In the genomic region with DNA sequence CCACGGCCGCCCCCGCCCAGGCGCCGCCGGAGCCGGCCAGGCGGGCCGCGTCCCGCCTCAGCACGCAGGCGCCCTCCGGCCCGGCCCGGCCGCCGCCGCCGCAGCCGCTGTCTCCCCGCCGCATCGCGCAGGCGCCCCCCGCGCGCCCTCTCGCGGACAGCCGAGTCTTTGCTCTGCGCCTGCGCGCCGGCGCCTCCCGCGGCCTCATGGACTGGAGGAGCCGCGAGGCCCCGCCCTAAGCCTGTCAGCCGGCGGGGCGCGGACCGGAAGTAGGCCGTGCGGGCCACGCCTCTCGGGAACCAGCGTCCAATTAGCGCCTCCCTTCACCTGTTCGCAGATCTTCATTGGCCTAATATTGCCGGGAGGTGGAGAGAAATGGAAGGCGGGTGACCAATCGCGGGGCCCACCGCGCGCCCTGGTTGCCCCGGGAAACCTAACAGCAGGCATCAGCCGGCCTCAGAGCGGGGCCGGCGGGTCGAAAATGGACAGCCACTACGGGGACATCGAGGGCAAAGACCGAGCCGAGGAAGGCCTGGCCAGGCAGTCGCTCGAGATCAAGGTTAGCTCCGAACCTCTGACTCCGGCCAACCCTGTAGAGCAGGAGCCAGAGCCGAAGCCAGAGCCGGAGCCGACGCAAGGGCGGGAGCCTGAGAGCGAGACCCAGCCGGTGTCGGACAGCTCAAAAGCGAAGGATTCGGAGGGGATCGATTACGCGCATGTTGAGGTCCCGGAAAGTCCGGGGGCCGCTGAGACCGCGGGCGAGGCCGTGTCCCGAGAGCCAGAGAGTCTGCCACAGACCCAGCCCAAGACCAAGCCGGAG, we compare ENCODE assay signal across 8 mouse cellular contexts. TPM values are rescaled to one million over a fixed set of nuclear protein-coding genes. Genes with fewer than 3 reads are reported as not detected.
DNase-seq lines count a peak whose midpoint lies in the region; ATAC-seq and TF ChIP-seq lines count a peak whose summit lies in the region.

Tada2b (minus strand) TSS at position 115 of the 820 bp plus-strand sequence.
Ccdc96 (plus strand) TSS at position 418 of the 820 bp plus-strand sequence.

- ATAC-seq in embryonic facial prominence, embryonic 13.5 days (ENCODE audit: insufficient number of reproducible peaks, insufficient read depth, low FRiP score, low TSS enrichment, low read depth), result peak; percentile 96
- peak; percentile 98 for ATAC-seq in limb, embryonic 12.5 days (ENCODE audit: insufficient number of reproducible peaks, insufficient read depth, low FRiP score, low TSS enrichment, low read depth)
- ATAC-seq in midbrain, embryonic 15.5 days (replicated peaks), result peak; percentile 99

- no peaks in the 10 kb centered on the region for H3K9me3 ChIP-seq in embryonic facial prominence, embryonic 13.5 days
- no peaks in the 10 kb centered on the region for H3K9me3 ChIP-seq in limb, embryonic 12.5 days
- H3K9me3 ChIP-seq in midbrain, embryonic 15.5 days, result no peaks in the 10 kb centered on the region

- no peaks in the 10 kb centered on the region for H3K36me3 ChIP-seq in embryonic facial prominence, embryonic 13.5 days
- H3K36me3 ChIP-seq in kidney, adult 2 months (ENCODE audit: control insufficient read depth, insufficient read depth, low read length), result no peaks in the 10 kb centered on the region
- H3K36me3 ChIP-seq in limb, embryonic 12.5 days, result no peaks in the 10 kb centered on the region; the same call in 1 of the 2 replicates
- no peaks in the 10 kb centered on the region for H3K36me3 ChIP-seq in midbrain, embryonic 15.5 days (replicated peaks)
- no peaks in the 10 kb centered on the region for H3K36me3 ChIP-seq in spleen, adult 2 months (ENCODE audit: control insufficient read depth, insufficient read depth, low read length)

- peak within 1 kb of the TSS; percentile 90 for H3K9ac ChIP-seq in embryonic facial prominence, embryonic 13.5 days
- H3K9ac ChIP-seq in limb, embryonic 12.5 days (replicated peaks), result peak within 1 kb of the TSS; percentile 86
- peak within 1 kb of the TSS; percentile 94 for H3K9ac ChIP-seq in midbrain, embryonic 15.5 days

- DNase-seq in 3134 (ENCODE audit: extremely low read depth, insufficient read length, low spot score), result peak; percentile 99
- DNase-seq in adrenal gland, postnatal 36 days, result peak; percentile 98 to 99
- DNase-seq in heart, adult 18-20 months, result peak; percentile 94 to 99
- peak; percentile 99 for DNase-seq in kidney, adult 2 months
- peak; percentile 97 for DNase-seq in spleen, adult 2 months (ENCODE audit: low read depth in 1 of 2, low spot score in 2 of 2)

- TF ChIP-seq CTCF in kidney, adult 2 months (conservative IDR thresholded peaks at IDR 0.05; ENCODE audit: insufficient read depth, insufficient read length, low read depth, low read length), result peak; percentile 38; the same call in 1 of the 2 replicates
- peak; percentile 44; the same call in 1 of the 2 replicates for TF ChIP-seq CTCF in spleen, adult 2 months (IDR thresholded peaks at IDR 0.05; ENCODE audit: extremely low read depth, insufficient read depth, insufficient read length, insufficient replicate concordance)

- H3K27me3 ChIP-seq in embryonic facial prominence, embryonic 13.5 days, result peaks cover 19% of the 10 kb centered on the region
- H3K27me3 ChIP-seq in kidney, adult 2 months (replicated peaks; ENCODE audit: control insufficient read depth, insufficient read depth, low read length), result no peaks in the 10 kb centered on the region
- peaks cover 23% of the 10 kb centered on the region for H3K27me3 ChIP-seq in limb, embryonic 12.5 days
- no peaks in the 10 kb centered on the region for H3K27me3 ChIP-seq in midbrain, embryonic 15.5 days (replicated peaks)
- no peaks in the 10 kb centered on the region for H3K27me3 ChIP-seq in spleen, adult 2 months (ENCODE audit: control insufficient read depth, insufficient read depth, low read length)

- peak within 1 kb of the TSS; percentile 79 for H3K4me3 ChIP-seq in embryonic facial prominence, embryonic 13.5 days
- H3K4me3 ChIP-seq in kidney, adult 2 months (ENCODE audit: insufficient read depth, low read depth, low read length), result peak within 1 kb of the TSS; percentile 93
- peak within 1 kb of the TSS; percentile 89 for H3K4me3 ChIP-seq in limb, embryonic 12.5 days (replicated peaks)
- peak within 1 kb of the TSS; percentile 95 for H3K4me3 ChIP-seq in midbrain, embryonic 15.5 days
- H3K4me3 ChIP-seq in spleen, adult 2 months (ENCODE audit: extremely low read depth, insufficient read depth, insufficient read length), result peak within 1 kb of the TSS; percentile 76

- under 1% methylated on average over 97 of the region's 97 CpGs for WGBS in embryonic facial prominence, embryonic 13.5 days
- 8% methylated on average over 96 of the region's 97 CpGs for WGBS in kidney, adult 2 months
- WGBS in limb, embryonic 12.5 days, result under 1% methylated on average over 95 of the region's 97 CpGs
- WGBS in midbrain, embryonic 15.5 days, result under 1% methylated on average over 89 of the region's 97 CpGs
- 6% methylated on average over 97 of the region's 97 CpGs for WGBS in spleen, adult 2 months

- peaks cover 30% of the 10 kb centered on the region for H3K4me1 ChIP-seq in embryonic facial prominence, embryonic 13.5 days
- peaks cover 30% of the 10 kb centered on the region for H3K4me1 ChIP-seq in kidney, adult 2 months (ENCODE audit: control insufficient read depth, insufficient read depth, low read length)
- H3K4me1 ChIP-seq in limb, embryonic 12.5 days (replicated peaks), result peaks cover 31% of the 10 kb centered on the region
- H3K4me1 ChIP-seq in midbrain, embryonic 15.5 days, result peaks cover 42% of the 10 kb centered on the region
- peaks cover 30% of the 10 kb centered on the region for H3K4me1 ChIP-seq in spleen, adult 2 months (ENCODE audit: control insufficient read depth, insufficient read depth, insufficient read length)

- peak within 1 kb of the TSS; percentile 88 for H3K4me2 ChIP-seq in embryonic facial prominence, embryonic 13.5 days
- peak within 1 kb of the TSS; percentile 93 for H3K4me2 ChIP-seq in limb, embryonic 12.5 days
- peak within 1 kb of the TSS; percentile 92 for H3K4me2 ChIP-seq in midbrain, embryonic 15.5 days

- 0 out of 2 replicates have a peak within 1 kb of the TSS, but pooled peaks have one; percentile 41 for H3K27ac ChIP-seq in embryonic facial prominence, embryonic 13.5 days
- H3K27ac ChIP-seq in kidney, adult 2 months (ENCODE audit: insufficient read depth, low read depth, low read length), result peak within 1 kb of the TSS; percentile 61
- peak within 1 kb of the TSS; percentile 67 for H3K27ac ChIP-seq in limb, embryonic 12.5 days
- peak within 1 kb of the TSS; percentile 84 for H3K27ac ChIP-seq in midbrain, embryonic 15.5 days
- H3K27ac ChIP-seq in spleen, adult 2 months (ENCODE audit: insufficient read depth, low read length), result peak within 1 kb of the TSS; percentile 59

- no peak for TF ChIP-seq POLR2A in kidney, adult 2 months (IDR thresholded peaks at IDR 0.05; ENCODE audit: low read depth, low read length)
- TF ChIP-seq POLR2A in spleen, adult 2 months (IDR thresholded peaks at IDR 0.05; ENCODE audit: low read depth, low read length), result peak; percentile 4; the same call in 1 of the 2 replicates

RNA-seq across cellular contexts. Expression of gene Tada2b, which starts in this region (rescaled TPM):
- total RNA-seq in adrenal gland, postnatal 36 days (2021), result 10 to 100 TPM; 33.7 to 40.7 TPM
- polyA plus RNA-seq in embryonic facial prominence, embryonic 13.5 days (2015; fragmentation: Nextera tagmentation; extraction: Ambion mirVana), result 2.1 TPM in 2 replicates
- total RNA-seq in heart, adult 18-20 months (2021), result 10 to 100 TPM; 15.8 to 16.2 TPM
- polyA plus RNA-seq in kidney, adult 2 months (2012; rRNA removed), result 17.0 and 18.7 TPM in 2 replicates
- polyA plus RNA-seq in limb, embryonic 12.5 days (2016; fragmentation: Nextera tagmentation; extraction: Ambion mirVana), result 1.8 and 2.0 TPM in 2 replicates
- 3.2 and 3.3 TPM in 2 replicates for polyA plus RNA-seq in midbrain, embryonic 15.5 days (2015; fragmentation: Nextera tagmentation; extraction: Ambion mirVana)
- 10.3 and 12.9 TPM in 2 replicates for polyA plus RNA-seq in spleen, adult 2 months (2012; rRNA removed)

RNA-seq across cellular contexts. Expression of gene Ccdc96, which starts in this region (rescaled TPM):
- total RNA-seq in adrenal gland, postnatal 36 days (2021), result under 1 TPM; 0.33 to 0.46 TPM
- polyA plus RNA-seq in embryonic facial prominence, embryonic 13.5 days (2015; fragmentation: Nextera tagmentation; extraction: Ambion mirVana), result 0.40 and 0.49 TPM in 2 replicates
- under 1 TPM; 0.13 to 0.42 TPM for total RNA-seq in heart, adult 18-20 months (2021)
- 0.26 and 0.28 TPM in 2 replicates for polyA plus RNA-seq in kidney, adult 2 months (2012; rRNA removed)
- 0.41 TPM in 2 replicates for polyA plus RNA-seq in limb, embryonic 12.5 days (2016; fragmentation: Nextera tagmentation; extraction: Ambion mirVana)
- polyA plus RNA-seq in midbrain, embryonic 15.5 days (2015; fragmentation: Nextera tagmentation; extraction: Ambion mirVana), result 3.5 TPM in 2 replicates
- 0.04 TPM in 1 of 2 replicates, not detected in the other for polyA plus RNA-seq in spleen, adult 2 months (2012; rRNA removed)

Comparison
In these comparisons a context has a peak if more than half of its experiments do, and no peak if none do; other contexts are left out.
1. Peak in every context shown above with its lines: DNase-seq, ATAC-seq, H3K4me3 ChIP-seq and H3K27ac ChIP-seq.